Mouse (Mus musculus): ENCODE results near the gene Cluap1. TPM values are rescaled to one million over a fixed set of nuclear protein-coding genes. Genes with fewer than 3 reads are reported as not detected.
A peak's percentile ranks its signal among the peaks of the same experiment; 100 is the strongest.

Gene Cluap1
- 10 to 100 TPM; 28.5 to 31.6 TPM for total RNA-seq (2021)
- long read RNA-seq, transcript Cluap1-201 (12 exons, 1,779 nt): major isoform, 13 of 25 reads
- long read RNA-seq, partial matches to known transcripts: 2 of 25 reads
- long read RNA-seq, other reads (novel, unspliced or antisense): 10 of 25 reads

- DNase-seq (ENCODE audit: low spot score in 2 of 2): peak; percentile 90 to 96
Measured at GRCm38 (mm10) chr16:3908537-3909111, at the start of gene Cluap1, which contains the start of gene 1700037C18Rik. Gene Cluap1 (plus strand): TSS chr16:3908801. Gene 1700037C18Rik (minus strand): TSS chr16:3908689.

DNA sequence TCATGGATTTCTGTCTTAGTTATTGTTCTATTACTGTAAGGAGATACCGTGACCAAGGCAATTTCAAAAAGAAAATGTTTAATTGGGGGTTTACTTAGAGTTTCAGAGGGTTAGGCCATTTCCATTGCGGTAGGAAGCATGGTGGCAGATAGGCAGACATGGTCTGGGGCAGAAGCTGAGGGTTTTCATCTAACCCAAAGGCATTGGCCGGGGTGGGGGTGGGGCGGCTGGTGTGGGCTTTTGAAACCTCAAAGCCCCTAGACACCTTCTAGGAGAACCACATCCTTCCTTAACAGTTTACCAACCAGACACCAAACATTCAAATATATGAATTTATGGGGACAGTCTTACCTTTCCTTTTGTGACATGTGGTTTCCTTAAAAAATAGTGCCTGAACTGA, 49.3 kb upstream of the Cluap1 start:
- DNase-seq (ENCODE audit: low spot score in 2 of 2): no peak

DNA sequence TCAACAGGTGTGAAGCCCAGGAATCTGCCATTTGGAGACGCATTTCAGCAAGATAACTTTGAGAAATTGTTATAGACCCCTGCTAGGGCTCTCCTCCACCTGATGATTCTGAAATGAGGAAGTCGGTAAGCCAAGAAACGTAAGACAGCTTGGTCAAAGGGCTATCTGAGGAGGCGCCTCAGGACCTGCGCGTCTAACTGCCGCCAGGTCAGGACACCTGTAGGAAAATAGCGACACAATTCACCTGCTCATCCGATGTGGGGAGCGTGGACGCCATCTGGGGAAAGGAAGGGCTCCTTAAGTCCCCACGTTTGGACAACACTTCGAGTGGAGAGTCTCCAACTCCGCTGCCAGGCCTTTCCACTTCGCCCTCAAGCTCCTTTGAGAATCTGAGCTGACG, 36.8 kb upstream of the Cluap1 start:
- DNase-seq (ENCODE audit: low spot score in 2 of 2): no peak

- DNase-seq (ENCODE audit: low spot score in 2 of 2): peak; percentile 80 to 88
Measured at GRCm38 (mm10) chr16:3872216-3873047, 36.2 kb upstream of the Cluap1 start, which contains the start of gene Naa60. Gene Naa60 (plus strand): TSS chr16:3872375.

GRCm38 (mm10) chr16:3876346-3876745, 32.3 kb upstream of the Cluap1 start:
- DNase-seq (ENCODE audit: low spot score in 2 of 2): no peak

GRCm38 (mm10) chr16:3884201-3885064, 24.2 kb upstream of the Cluap1 start, which contains the start of the genes Zfp597 and Gm20695:
Gene Zfp597 (minus strand): TSS chr16:3884561.
Gene Gm20695 (plus strand): TSS chr16:3884648.
- DNase-seq (ENCODE audit: low spot score in 2 of 2): peak; percentile 93 to 95

- DNase-seq (ENCODE audit: low spot score in 2 of 2): no peak
Measured at GRCm38 (mm10) chr16:3885065-3885670, 23.4 kb upstream of the Cluap1 start.

DNA sequence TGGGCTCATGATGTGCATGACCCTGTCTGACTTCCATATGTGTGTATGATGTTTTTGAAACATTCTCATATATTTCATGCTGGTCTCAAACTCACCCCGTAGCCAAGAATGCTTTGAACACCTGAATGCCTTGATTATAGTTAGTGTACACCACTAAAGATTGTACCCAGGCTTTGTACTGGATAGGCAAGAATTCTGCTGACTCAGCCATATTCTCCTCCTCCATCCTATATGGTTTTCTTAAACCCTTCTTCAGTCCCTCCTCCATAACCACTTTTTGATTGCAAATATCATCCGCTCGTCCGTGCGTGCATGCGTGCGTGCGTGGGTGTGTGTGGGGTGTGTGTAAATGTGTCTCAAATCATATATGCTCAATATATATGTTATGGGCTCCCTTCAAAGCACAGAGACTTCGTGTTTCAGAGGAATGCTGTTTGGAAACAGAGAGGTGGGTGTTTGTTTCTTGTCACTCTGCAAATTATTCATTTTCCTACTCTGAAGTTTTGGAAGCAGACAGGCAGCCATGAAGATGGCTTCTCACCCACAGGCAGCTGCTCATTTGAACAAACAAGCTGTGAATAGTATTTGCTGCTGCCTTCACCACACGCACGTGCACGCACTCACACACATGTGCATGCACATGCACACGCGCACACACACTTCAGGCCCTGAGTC, 16.8 kb upstream of the Cluap1 start:
- DNase-seq (ENCODE audit: low spot score in 2 of 2): peak in 1 of 2 experiments; percentile 63

GRCm38 (mm10) chr16:3893739-3894138, 14.9 kb upstream of the Cluap1 start:
- no peak for DNase-seq (ENCODE audit: low spot score in 2 of 2)

DNA sequence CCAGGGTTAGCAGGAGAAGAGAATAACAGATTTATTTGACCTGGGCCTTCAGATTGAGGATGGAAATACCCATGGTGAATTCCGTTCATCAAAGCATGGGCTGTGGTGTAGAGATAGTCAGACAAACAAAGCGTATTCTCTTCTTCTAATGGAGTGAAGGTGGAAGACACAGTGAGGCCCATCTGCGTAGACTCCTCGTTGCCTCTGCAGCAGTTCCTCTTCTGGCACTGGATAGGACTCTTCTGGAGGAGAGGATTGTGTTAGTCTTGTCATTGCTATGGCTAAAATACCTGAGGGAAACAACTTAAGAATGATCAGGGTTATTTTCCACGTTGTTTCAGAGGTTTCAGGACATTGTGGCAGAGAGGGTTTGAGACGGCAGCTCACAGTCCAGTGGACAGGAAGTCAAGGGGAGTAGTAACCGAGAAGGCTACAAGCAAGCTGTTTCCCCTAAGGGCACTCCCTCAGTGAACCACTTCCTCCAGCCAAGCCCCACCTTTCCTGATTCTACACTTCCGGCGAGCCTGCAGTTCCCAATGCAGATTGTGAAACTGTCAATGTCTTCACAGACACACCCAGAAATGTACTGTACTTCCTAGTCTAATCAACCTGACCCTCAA, 13.3 kb upstream of the Cluap1 start:
- DNase-seq (ENCODE audit: low spot score in 2 of 2): no peak

DNA sequence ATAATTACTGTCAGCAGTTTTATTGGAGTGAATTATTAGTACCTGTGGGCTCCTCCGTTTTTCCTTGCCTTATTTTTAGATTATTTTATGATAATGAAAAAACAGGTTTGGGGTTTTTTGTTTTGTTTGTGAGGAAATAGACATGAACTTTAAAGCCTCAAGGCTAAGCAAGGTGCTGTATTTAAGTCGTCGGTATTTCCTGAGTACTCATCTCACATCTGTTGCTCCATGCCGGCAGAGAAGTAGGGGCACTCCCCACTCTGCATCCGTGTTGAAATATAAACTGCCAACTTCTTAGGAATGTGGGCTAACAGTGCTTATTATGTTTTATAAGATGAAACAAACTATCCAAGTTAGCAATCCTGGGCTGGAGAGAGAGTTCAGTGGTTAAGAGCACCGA, 12.6 kb upstream of the Cluap1 start:
- no peak for DNase-seq (ENCODE audit: low spot score in 2 of 2)

DNA sequence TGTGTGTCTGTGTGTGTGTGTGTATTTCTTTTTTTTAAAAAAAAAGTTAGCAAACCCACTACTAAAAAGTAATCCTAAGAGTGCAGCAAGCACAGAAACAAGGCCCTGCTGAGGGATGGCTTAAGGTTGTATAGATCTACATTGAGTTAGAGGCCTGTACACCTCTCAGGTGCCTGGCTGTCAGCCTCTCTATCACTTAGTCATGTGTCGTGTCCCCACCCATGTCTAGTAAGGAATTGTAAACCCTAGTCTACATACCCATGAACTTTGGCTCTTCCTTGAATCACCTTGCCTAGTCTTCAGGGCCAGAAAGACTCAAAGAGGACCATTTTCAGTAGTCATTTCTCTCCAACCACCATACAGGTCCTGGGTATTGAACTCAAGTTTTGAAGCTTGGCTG, 12.0 kb upstream of the Cluap1 start:
- no peak for DNase-seq (ENCODE audit: low spot score in 2 of 2)

- DNase-seq (ENCODE audit: low spot score in 2 of 2): no peak
Measured at GRCm38 (mm10) chr16:3907471-3907870, 1.1 kb upstream of the Cluap1 start.

- no peak for DNase-seq (ENCODE audit: low spot score in 2 of 2)
Measured at GRCm38 (mm10) chr16:3909118-3909517, 517 bp downstream of the Cluap1 start.

DNA sequence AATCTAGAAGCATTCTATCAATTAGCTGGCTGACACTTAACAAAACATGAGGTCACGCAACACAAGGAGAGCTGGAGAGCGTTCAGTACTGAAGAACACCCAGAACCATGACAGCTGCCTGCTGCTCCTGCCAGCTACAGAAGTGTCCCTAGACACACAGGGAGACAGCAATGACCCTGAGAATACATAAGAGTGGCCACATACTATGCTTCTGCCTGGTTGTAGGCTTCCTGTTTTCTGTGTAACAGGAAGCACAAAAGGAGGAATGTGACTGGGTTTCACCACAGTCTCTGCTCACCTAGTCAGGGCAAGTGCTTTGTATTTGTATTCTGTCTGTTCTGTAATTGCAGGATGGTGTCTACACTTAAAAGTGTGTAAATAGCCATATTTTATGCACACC, 12.2 kb downstream of the Cluap1 start:
- no peak for DNase-seq (ENCODE audit: low spot score in 2 of 2)

GRCm38 (mm10) chr16:3923515-3923914, 14.9 kb downstream of the Cluap1 start:
- DNase-seq (ENCODE audit: low spot score in 2 of 2): no peak

DNA sequence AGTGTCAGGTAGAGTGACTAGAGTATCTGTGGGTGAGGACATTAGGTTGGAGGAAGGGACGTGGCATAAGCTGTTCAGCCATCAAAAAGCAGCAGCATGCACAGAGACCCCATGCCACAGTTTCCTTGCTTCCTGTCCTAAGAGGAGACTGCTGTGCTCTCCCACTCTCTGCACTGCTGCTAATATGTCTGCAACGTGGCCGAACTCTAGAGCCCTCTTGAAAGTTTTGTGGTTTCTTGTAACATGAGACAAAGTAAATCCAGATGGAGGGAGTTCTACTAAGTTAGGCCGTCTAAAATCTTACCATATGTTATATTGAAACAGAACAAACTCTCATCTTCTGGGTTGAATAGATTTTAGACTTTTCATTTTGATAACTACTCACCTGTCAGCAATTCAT, 15.4 kb downstream of the Cluap1 start:
- DNase-seq (ENCODE audit: low spot score in 2 of 2): no peak

DNA sequence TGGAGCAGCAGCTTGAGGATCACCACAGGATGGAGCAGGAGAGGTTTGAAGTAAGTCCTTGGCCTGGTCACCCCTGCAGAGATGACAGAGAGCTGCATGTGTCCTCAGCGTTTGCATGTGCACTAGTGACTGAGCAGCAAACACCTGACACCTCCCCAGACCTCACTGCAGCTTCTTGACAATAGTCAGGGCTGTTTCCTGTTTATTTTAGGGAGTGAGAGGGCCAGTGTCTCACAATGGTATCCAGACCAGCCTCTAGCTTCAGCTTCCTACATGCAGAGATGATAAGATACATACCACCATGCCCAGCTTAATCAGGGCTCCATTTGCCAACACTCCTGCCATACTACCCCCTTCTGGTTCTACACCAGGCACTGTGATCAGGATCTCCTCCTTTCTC, 20.0 kb downstream of the Cluap1 start:
- no peak for DNase-seq (ENCODE audit: low spot score in 2 of 2)

DNA sequence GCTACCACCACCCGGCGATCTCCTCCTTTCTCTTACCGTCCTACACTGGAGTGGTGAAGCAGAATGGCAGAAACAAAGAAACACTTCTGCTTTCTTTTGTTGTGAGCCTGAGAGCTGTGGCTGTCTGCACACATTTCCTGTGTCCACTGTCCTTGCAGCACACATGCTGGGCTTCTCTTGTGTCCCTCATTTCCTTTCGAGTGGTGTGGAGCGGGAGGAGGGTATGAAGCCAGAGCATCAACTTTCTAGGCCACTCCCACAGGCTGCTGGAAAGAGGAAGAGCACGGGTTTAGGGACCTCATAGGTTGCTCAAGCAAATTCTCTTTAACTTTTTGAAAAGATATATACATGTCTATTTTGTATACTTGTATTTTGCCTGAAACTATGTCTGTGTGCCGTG, 20.6 kb downstream of the Cluap1 start:
- DNase-seq (ENCODE audit: low spot score in 2 of 2): no peak

GRCm38 (mm10) chr16:3933536-3933935, 24.9 kb downstream of the Cluap1 start:
- DNase-seq (ENCODE audit: low spot score in 2 of 2): no peak

All from layer of hippocampus, adult 18-20 months (tissue).